Mouse (Mus musculus) lung, postnatal 0 days (tissue): ENCODE measurements around the gene Gsg1l. TPM values are rescaled to one million over a fixed set of nuclear protein-coding genes. Genes with fewer than 3 reads are reported as not detected.

Experiments
- ATAC-seq: fragments of 200-750 bp; cut with Nextera tagmentation; 2 replicates; pipeline ENCODE4 v1.8.0; 2017; ENCODE audit warnings: moderate library complexity
- DNase-seq: peaks from one replicate; pipeline ENCODE4 v3.0.0-alpha.2; 2016; ENCODE audit warnings: low spot score
- H3K27ac ChIP-seq: fragments of 300-500 bp; sonication (generic); 2 replicates; pipeline ENCODE4 v1.5.1; 2014; ENCODE audit warnings: antibody characterized with exemption, mild to moderate bottlenecking, low read length, mixed read lengths
- H3K27me3 ChIP-seq: fragments of 300-500 bp; sonication (generic); replicated peaks from 2 replicates; pipeline ENCODE4 v1.6.1; 2014; ENCODE audit warnings: low read length, mixed read lengths; ENCODE audit not compliant: insufficient read depth
- H3K36me3 ChIP-seq: fragments of 300-500 bp; sonication (generic); 2 replicates; pipeline ENCODE4 v1.6.1; 2014; ENCODE audit warnings: low read length, mixed read lengths; ENCODE audit not compliant: insufficient read depth
- H3K4me1 ChIP-seq: fragments of 300-500 bp; sonication (generic); 2 replicates; pipeline ENCODE4 v1.6.1; 2014; ENCODE audit warnings: antibody characterized with exemption, low read depth, low read length, mixed read lengths; ENCODE audit not compliant: insufficient read depth
- H3K4me2 ChIP-seq: fragments of 300-500 bp; sonication (generic); replicated peaks from 2 replicates; pipeline ENCODE4 v1.6.1; 2014; ENCODE audit warnings: low read depth, mild to moderate bottlenecking, low read length, moderate library complexity, mixed read lengths
- H3K4me3 ChIP-seq: fragments of 300-500 bp; sonication (generic); 2 replicates; pipeline ENCODE4 v1.5.1; 2014; ENCODE audit warnings: low read depth, low read length
- H3K9ac ChIP-seq: fragments of 300-500 bp; sonication (generic); replicated peaks from 2 replicates; pipeline ENCODE4 v1.6.1; 2014; ENCODE audit warnings: low read depth, mild to moderate bottlenecking
- H3K9me3 ChIP-seq: fragments of 300-500 bp; sonication (generic); 2 replicates; pipeline ENCODE4 v1.6.1; 2016; ENCODE audit warnings: low read length, mixed read lengths
- CTCF ChIP-seq: IDR thresholded peaks from 2 replicates; pipeline ENCODE4 v1.5.1; 2016; ENCODE audit warnings: antibody characterized with exemption, mild to moderate bottlenecking
- EP300 ChIP-seq: IDR thresholded peaks from 2 replicates; pipeline ENCODE4 v1.6.1; 2016; ENCODE audit warnings: antibody characterized with exemption, mild to moderate bottlenecking, control low read depth
- WGBS: fragments of 180-500 bp; shearing (Covaris S2); extraction: QIAGEN DNeasy Blood & Tissue Kit; methylation state at CpG from one replicate; pipeline ENCODE4 v1.1.7; 2014; 5-methylcytosine and 5-hydroxymethylcytosine counted together
- polyA plus RNA-seq: library from polyadenylated mRNA; unstranded; fragments of >200 nt; fragmentation: Nextera tagmentation; extraction: Ambion mirVana; gene quantifications from 2 replicates; pipeline ENCODE4 v1.2.1, GENCODE M21; 2015

Gsg1l gene
- polyA plus RNA-seq, 1 experiment from 2014 or later: 0.66 TPM

- DNase-seq (no peak), ATAC-seq (no peak)
- Histone ChIP-seq H3K4me3 (no peak overlapping the region), H3K27me3 (no peaks in the 10 kb centered on the region), H3K36me3 (no peaks in the 10 kb centered on the region), H3K4me1 (no peaks in the 10 kb centered on the region), H3K27ac (no peak overlapping the region), H3K9ac (no peak overlapping the region), H3K9me3 (no peaks in the 10 kb centered on the region), H3K4me2 (no peak overlapping the region)
- 86% methylated on average over 4 of the region's 4 CpGs for WGBS
- TF ChIP-seq CTCF (no peak), EP300 (no peak)
Measured at GRCm38 (mm10) chr7:126017455-126017854, 64.8 kb downstream of the Gsg1l start.

GRCm38 (mm10) chr7:126012325-126013021 is 69.7 kb downstream of the Gsg1l start:
- Histone ChIP-seq H3K4me3 (no peak overlapping the region), H3K4me2 (no peak overlapping the region), H3K36me3 (no peaks in the 10 kb centered on the region), H3K27ac (no peak overlapping the region), H3K4me1 (no peaks in the 10 kb centered on the region), H3K9ac (no peak overlapping the region), H3K9me3 (no peaks in the 10 kb centered on the region), H3K27me3 (no peaks in the 10 kb centered on the region)
- ATAC-seq (no peak), DNase-seq (no peak)
- WGBS: 61% methylated on average over 11 of the region's 11 CpGs
- TF ChIP-seq CTCF: no peak

GRCm38 (mm10) chr7:126008789-126009148 is 73.4 kb downstream of the Gsg1l start:
- Histone ChIP-seq H3K4me1 (no peaks in the 10 kb centered on the region), H3K27me3 (no peaks in the 10 kb centered on the region), H3K4me3 (no peak overlapping the region), H3K4me2 (no peak overlapping the region), H3K9me3 (no peaks in the 10 kb centered on the region), H3K27ac (no peak overlapping the region), H3K36me3 (no peaks in the 10 kb centered on the region), H3K9ac (no peak overlapping the region)
- 55% methylated on average over 7 of the region's 7 CpGs for WGBS
- TF ChIP-seq EP300 (no peak), CTCF (no peak)
- DNase-seq: no peak
- no peak for ATAC-seq

GRCm38 (mm10) chr7:126008139-126008788 is 73.9 kb downstream of the Gsg1l start:
- H3K27me3 ChIP-seq: no peaks in the 10 kb centered on the region
- ATAC-seq: no peak; the same call in 1 of the 2 replicates
- DNase-seq: peak; percentile 19
- no peaks in the 10 kb centered on the region for H3K9me3 ChIP-seq
- TF ChIP-seq EP300 (no peak), CTCF (no peak)
- no peak overlapping the region for H3K4me2 ChIP-seq
- no peak overlapping the region for H3K27ac ChIP-seq
- no peaks in the 10 kb centered on the region for H3K36me3 ChIP-seq
- H3K4me3 ChIP-seq: no peak overlapping the region
- no peak overlapping the region for H3K9ac ChIP-seq
- no peaks in the 10 kb centered on the region for H3K4me1 ChIP-seq
- WGBS: 66% methylated on average over 4 of the region's 4 CpGs

DNA sequence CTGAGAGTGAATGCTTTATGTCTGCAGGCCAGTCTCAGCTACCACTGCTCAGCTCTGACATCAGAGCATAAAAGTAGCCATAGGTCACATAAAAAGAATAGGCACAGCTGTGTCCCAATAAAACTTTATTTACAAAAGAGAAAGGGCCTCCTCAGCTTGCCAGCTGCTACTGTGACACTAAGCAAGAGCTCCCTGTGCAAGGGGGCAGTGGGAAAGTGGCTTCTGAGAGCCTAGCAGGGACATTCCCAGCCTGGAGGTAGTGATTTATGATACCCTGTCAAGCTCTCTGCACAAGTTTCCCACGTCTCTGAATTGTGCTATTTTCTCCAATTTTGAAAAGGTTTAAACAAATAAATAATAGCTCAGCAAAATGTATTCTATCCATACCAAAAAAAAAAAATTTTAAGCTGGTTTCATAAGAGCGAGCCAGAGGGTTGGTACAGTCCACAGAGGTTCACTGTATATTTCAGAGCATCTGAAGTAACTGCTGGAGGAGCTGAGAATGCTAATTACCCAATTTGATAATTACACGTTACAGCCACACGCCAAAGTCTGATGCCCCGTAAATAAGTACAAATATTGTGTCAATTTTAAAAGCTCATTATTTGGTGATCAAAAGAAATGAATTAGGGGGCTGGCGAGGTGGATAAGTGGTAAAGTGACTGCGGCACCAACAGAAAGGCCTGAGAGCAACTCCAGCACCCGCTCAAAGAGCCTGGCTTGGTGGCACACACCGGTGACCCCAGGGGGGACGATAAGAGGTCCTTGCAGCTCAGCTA is 74.9 kb downstream of the Gsg1l start:
- no peak for DNase-seq
- H3K36me3 ChIP-seq: no peaks in the 10 kb centered on the region
- WGBS: 73% methylated on average over 10 of the region's 10 CpGs
- H3K27me3 ChIP-seq: no peaks in the 10 kb centered on the region
- H3K27ac ChIP-seq: no peak overlapping the region
- no peak overlapping the region for H3K4me3 ChIP-seq
- no peak for TF ChIP-seq EP300
- TF ChIP-seq CTCF: no peak
- no peaks in the 10 kb centered on the region for H3K9me3 ChIP-seq
- no peak overlapping the region for H3K9ac ChIP-seq
- ATAC-seq: no peak
- H3K4me1 ChIP-seq: no peaks in the 10 kb centered on the region
- H3K4me2 ChIP-seq: no peak overlapping the region

DNA sequence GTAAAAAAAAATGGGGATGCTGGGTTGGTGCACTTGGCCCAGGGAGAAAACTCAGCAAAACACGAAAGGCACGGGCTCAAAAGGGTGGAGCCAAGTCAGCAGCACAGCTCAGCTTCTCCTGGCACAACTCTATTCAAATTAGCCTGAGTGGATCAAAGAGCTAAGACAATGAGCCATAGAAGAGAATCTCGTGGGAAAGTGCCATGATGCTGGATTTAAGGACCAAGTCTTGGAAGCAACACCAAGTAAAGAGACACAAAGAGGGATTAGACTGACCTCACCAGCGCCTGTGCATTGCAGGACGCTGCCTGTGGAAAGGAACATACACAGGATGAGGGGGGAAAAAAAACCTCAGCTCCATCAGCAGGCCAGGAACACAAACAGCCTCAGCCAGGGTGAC is 76.9 kb downstream of the Gsg1l start:
- Histone ChIP-seq H3K9ac (no peak overlapping the region), H3K27ac (no peak overlapping the region), H3K4me3 (no peak overlapping the region), H3K4me2 (no peak overlapping the region), H3K9me3 (no peaks in the 10 kb centered on the region), H3K4me1 (no peaks in the 10 kb centered on the region), H3K27me3 (no peaks in the 10 kb centered on the region), H3K36me3 (no peaks in the 10 kb centered on the region)
- ATAC-seq (no peak), DNase-seq (no peak)
- no peak for TF ChIP-seq EP300
- no peak for TF ChIP-seq CTCF
- WGBS: 56% methylated on average over 5 of the region's 5 CpGs
